Mouse (Mus musculus) CH12.LX (cell line): Measurements from ENCODE around the gene Eif4ebp2. TPM values are rescaled to one million over a fixed set of nuclear protein-coding genes. Genes with fewer than 3 reads are reported as not detected.

Source experiments
- DNase-seq: peaks from one replicate; pipeline ENCODE4 v3.0.0-alpha.2; 2013; ENCODE audit errors: extremely low read depth
- H3K27ac ChIP-seq: 2 replicates; pipeline ENCODE4 v1.5.1; 2012; ENCODE audit warnings: low read depth, mild to moderate bottlenecking, control low read depth, moderate library complexity; ENCODE audit not compliant: insufficient read depth
- H3K27me3 ChIP-seq: replicated peaks from 2 replicates; pipeline ENCODE3; 2012; ENCODE audit warnings: inconsistent platforms
- H3K36me3 ChIP-seq, 2 experiments: replicated peaks in 1 of 2; 2 replicates each; pipeline versions ENCODE3 to v1.6.1; 2012; ENCODE audit warnings: inconsistent platforms in 1 of 2, low read length in 1 of 2, mild to moderate bottlenecking in 1 of 2, mixed read lengths in 1 of 2, moderate library complexity in 1 of 2; ENCODE audit not compliant: control insufficient read depth in 1 of 2, insufficient read depth in 1 of 2
- H3K4me1 ChIP-seq, 2 experiments: 2 replicates each; pipeline ENCODE4 v1.6.1; 2012; ENCODE audit warnings: inconsistent platforms in 1 of 2, moderate library complexity in 1 of 2; ENCODE audit not compliant: insufficient read depth in 2 of 2, control insufficient read depth in 1 of 2
- H3K4me2 ChIP-seq: 2 replicates; pipeline ENCODE4 v1.6.1; 2012; ENCODE audit warnings: low read depth, mild to moderate bottlenecking, control low read depth; ENCODE audit not compliant: poor library complexity, insufficient read depth, severe bottlenecking
- H3K4me3 ChIP-seq, 3 experiments: fragments of 150-350 bp in 1 of 3; sonication (generic) in 1 of 3; replicated peaks in 1 of 3; 2 replicates each; pipeline versions ENCODE3 to v1.5.1; 2011 to 2012; ENCODE audit warnings: low read depth in 2 of 3, low read length in 2 of 3, mild to moderate bottlenecking in 2 of 3, moderate library complexity in 2 of 3, control low read depth in 1 of 3, improper control_type of control experiment in 1 of 3, inconsistent platforms in 1 of 3, mixed read lengths in 1 of 3; ENCODE audit not compliant: poor library complexity in 1 of 3
- H3K79me2 ChIP-seq: replicated peaks from 2 replicates; pipeline ENCODE4 v1.6.1; 2012; ENCODE audit warnings: mild to moderate bottlenecking, moderate library complexity; ENCODE audit not compliant: control insufficient read depth, poor library complexity, insufficient read depth, severe bottlenecking; ENCODE audit errors: extremely low read depth
- H3K9ac ChIP-seq: 2 replicates; pipeline ENCODE4 v1.6.1; 2012; ENCODE audit warnings: low read depth, mild to moderate bottlenecking, control low read depth, moderate library complexity; ENCODE audit not compliant: insufficient read depth
- H3K9me3 ChIP-seq: replicated peaks from 2 replicates; pipeline ENCODE3; 2012; ENCODE audit warnings: low read length, inconsistent platforms, mixed read lengths
- CHD1 ChIP-seq: IDR thresholded peaks from 2 replicates; pipeline ENCODE4 v1.6.1; 2012; ENCODE audit warnings: low read depth, low read length, improper control_type of control experiment, inconsistent platforms
- CTCF ChIP-seq, 2 experiments: IDR thresholded peaks in 1 of 2; conservative IDR thresholded peaks in 1 of 2; 2 replicates each; pipeline ENCODE4 v1.5.1; 2011 to 2012; ENCODE audit warnings: low read depth in 2 of 2, low read length in 2 of 2, improper control_type of control experiment in 1 of 2, inconsistent platforms in 1 of 2, mild to moderate bottlenecking in 1 of 2, moderate library complexity in 1 of 2
- ELF1 ChIP-seq: IDR thresholded peaks from 2 replicates; pipeline ENCODE4 v1.6.1; 2014; ENCODE audit warnings: low read depth, mild to moderate bottlenecking, inconsistent platforms, low read length, improper control_type of control experiment
- ETS1 ChIP-seq: conservative IDR thresholded peaks from 2 replicates; pipeline ENCODE4 v1.6.1; 2012; ENCODE audit warnings: low read depth, mild to moderate bottlenecking, inconsistent platforms, low read length, improper control_type of control experiment, moderate library complexity
- HCFC1 ChIP-seq: IDR thresholded peaks from 2 replicates; pipeline ENCODE4 v1.6.1; 2012; ENCODE audit warnings: low read depth, mild to moderate bottlenecking, inconsistent platforms, low read length, improper control_type of control experiment
- IRF4 ChIP-seq: IDR thresholded peaks from 2 replicates; pipeline ENCODE4 v1.6.1; 2014; ENCODE audit warnings: low read depth, mild to moderate bottlenecking, inconsistent platforms, low read length, improper control_type of control experiment
- MAX ChIP-seq: IDR thresholded peaks from 2 replicates; pipeline ENCODE4 v1.6.1; 2011; ENCODE audit warnings: low read length, improper control_type of control experiment
- MAZ ChIP-seq: IDR thresholded peaks from 2 replicates; pipeline ENCODE4 v1.6.1; 2012; ENCODE audit warnings: low read depth, mild to moderate bottlenecking, inconsistent platforms, low read length, improper control_type of control experiment, moderate library complexity
- MYC ChIP-seq: IDR thresholded peaks from 2 replicates; pipeline ENCODE4 v1.6.1; 2011; ENCODE audit warnings: low read depth, mild to moderate bottlenecking, improper control_type of control experiment, low read length
- PAX5 ChIP-seq: IDR thresholded peaks from 2 replicates; pipeline ENCODE4 v1.6.1; 2012; ENCODE audit warnings: low read length, inconsistent platforms, mixed read lengths
- POLR2AphosphoS2 ChIP-seq: IDR thresholded peaks from 2 replicates; pipeline ENCODE4 v1.6.1; 2011; ENCODE audit warnings: low read depth, low read length, improper control_type of control experiment
- SMC3 ChIP-seq: IDR thresholded peaks from 2 replicates; pipeline ENCODE4 v1.6.1; 2011; ENCODE audit warnings: low read depth, low read length, improper control_type of control experiment
- TBP ChIP-seq: conservative IDR thresholded peaks from 2 replicates; pipeline ENCODE4 v1.6.1; 2011; ENCODE audit warnings: low read depth, low read length, improper control_type of control experiment
- UBTF ChIP-seq: IDR thresholded peaks from 2 replicates; pipeline ENCODE4 v1.6.1; 2012; ENCODE audit warnings: low read depth, mild to moderate bottlenecking, inconsistent platforms, low read length, improper control_type of control experiment, moderate library complexity
- USF1 ChIP-seq: IDR thresholded peaks from 2 replicates; pipeline ENCODE4 v1.6.1; 2014; ENCODE audit warnings: low read depth, mild to moderate bottlenecking, inconsistent platforms, low read length, improper control_type of control experiment
- ZKSCAN1 ChIP-seq: IDR thresholded peaks from 2 replicates; pipeline ENCODE4 v1.6.1; 2012; ENCODE audit warnings: low read depth, inconsistent platforms, low read length, improper control_type of control experiment, borderline replicate concordance
- ZMIZ1 ChIP-seq: IDR thresholded peaks from 2 replicates; pipeline ENCODE4 v1.6.1; 2012; ENCODE audit warnings: low read depth, mild to moderate bottlenecking, inconsistent platforms, low read length, improper control_type of control experiment
- ZNF384 ChIP-seq: IDR thresholded peaks from 2 replicates; pipeline ENCODE4 v1.6.1; 2012; ENCODE audit warnings: low read depth, low read length, improper control_type of control experiment, inconsistent platforms
- dilution Hi-C: fragments of 300-500 bp; cut with MboI; formaldehyde crosslinking; loops from 2 replicates; pipeline ENCODE4 v1.14.3; 2020; ENCODE audit warnings: low sequenced_read_pairs; ENCODE audit not compliant: extremely low pct_unique_long_range_greater_than_20kb, extremely low pct_ligation_motif_present
- in situ Hi-C: fragments of 300-500 bp; cut with MboI; formaldehyde crosslinking; loops from 3 replicates; pipeline ENCODE4 v1.14.3; 2019; ENCODE audit warnings: low sequenced_read_pairs, low pct_ligation_motif_present, low pct_unique_long_range_greater_than_20kb, mixed read lengths
- polyA plus RNA-seq: library from polyadenylated mRNA; unstranded; fragments of >175 nt; gene quantifications from 2 replicates; pipeline ENCODE4 v1.2.1, GENCODE M21; 2012; ENCODE audit warnings: low read depth; ENCODE audit not compliant: insufficient read length
- total RNA-seq, 2 experiments: library from RNA; depleted of rRNA; stranded (reverse); fragments of 300-350 nt in 1 of 2; fragments of >200 nt in 1 of 2; gene quantifications; 2 replicates each; pipeline ENCODE4 v1.2.3; 2012 to 2014

The Eif4ebp2 gene
- total and polyA plus RNA-seq, 3 experiments, result 7.5 to 73.2 (median 16.4) TPM

DNA sequence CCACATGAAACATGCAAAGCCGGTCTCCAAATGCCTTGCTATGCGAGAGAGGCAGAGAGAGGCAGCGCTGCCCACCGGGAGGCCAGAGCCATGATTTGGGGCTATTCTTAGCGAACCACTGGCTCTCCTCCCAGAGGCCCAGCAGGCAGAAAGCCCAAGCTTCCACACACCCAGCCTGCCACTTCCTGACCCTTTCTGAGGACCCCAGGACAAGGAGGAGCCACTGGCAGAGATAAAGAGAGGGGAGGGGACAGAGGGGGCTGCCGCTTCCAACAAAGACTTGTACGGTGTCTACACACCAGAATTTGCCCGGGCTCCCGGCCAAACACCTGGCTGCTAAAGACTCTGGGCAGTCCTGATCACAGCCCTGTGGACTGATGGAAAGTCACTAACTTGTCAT lies 72.3 kb downstream of the Eif4ebp2 start:
- H3K27ac ChIP-seq, result no peak overlapping the region

DNA sequence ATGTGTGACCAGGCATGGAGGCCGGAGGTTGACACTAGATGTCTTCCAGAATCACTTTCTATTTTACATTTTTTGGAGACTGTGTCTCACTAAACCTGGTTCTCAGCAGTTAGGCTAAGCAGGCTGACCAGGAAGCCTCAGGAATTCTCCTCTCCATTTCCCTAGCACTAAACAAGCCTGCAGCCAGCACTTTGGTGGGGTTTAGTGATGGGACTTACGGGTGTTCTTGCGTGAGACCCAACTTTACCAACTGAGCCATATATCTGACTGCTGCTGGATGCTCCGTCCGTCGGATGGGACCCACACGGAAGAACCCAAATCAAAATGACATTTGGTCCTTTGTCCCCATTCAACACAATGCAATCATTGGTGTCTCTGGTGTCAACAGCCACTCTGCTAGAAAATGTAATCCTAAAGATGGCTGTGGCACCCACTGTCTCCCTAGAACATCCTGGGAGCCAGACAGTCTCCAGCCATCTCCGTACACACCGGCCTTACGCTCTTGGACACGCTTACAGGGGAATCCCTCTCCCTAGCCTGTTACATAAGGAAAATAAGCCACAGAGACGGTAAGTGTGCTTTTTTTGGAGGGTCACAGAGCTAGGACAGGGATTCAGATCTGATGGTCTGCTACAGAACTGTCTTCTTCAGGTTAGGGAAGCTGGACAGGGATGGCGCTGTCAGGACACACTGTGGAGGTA lies 73.0 kb downstream of the Eif4ebp2 start:
- H3K79me2 ChIP-seq, result no peaks in the 10 kb centered on the region
- H3K27ac ChIP-seq, result no peak overlapping the region
- no peak overlapping the region for H3K4me2 ChIP-seq
- no peak for TF ChIP-seq MAX
- TF ChIP-seq ELF1, result no peak
- TF ChIP-seq CTCF (conservative IDR thresholded peaks at IDR 0.05 in 1 of 2, IDR thresholded peaks at IDR 0.05 in 1 of 2; ENCODE audit: low read depth in 2 of 2, low read length in 2 of 2), result no peak
- TF ChIP-seq TBP, result no peak
- TF ChIP-seq HCFC1, result no peak
- TF ChIP-seq UBTF, result no peak
- TF ChIP-seq ZMIZ1, result no peak
- TF ChIP-seq CHD1, result no peak
- no peak for TF ChIP-seq IRF4
- peaks cover 13 to 37% of the 10 kb centered on the region in 2 experiments for H3K4me1 ChIP-seq
- peaks cover 17% of the 10 kb centered on the region for H3K27me3 ChIP-seq
- H3K9ac ChIP-seq, result no peak overlapping the region
- dilution Hi-C loops (no loop called here), in situ Hi-C loops (no loop called here)
- H3K4me3 ChIP-seq, result no peak overlapping the region
- H3K36me3 ChIP-seq, result no peaks in the 10 kb centered on the region
- H3K9me3 ChIP-seq, result no peaks in the 10 kb centered on the region
- DNase-seq, result no peak

More for the DNA sequence above, 72.3 kb downstream of the Eif4ebp2 start:
- Histone ChIP-seq H3K27me3 (peaks cover 19% of the 10 kb centered on the region), H3K36me3 (no peaks in the 10 kb centered on the region), H3K9ac (no peak overlapping the region), H3K4me2 (no peak overlapping the region), H3K79me2 (no peaks in the 10 kb centered on the region), H3K9me3 (no peaks in the 10 kb centered on the region), H3K4me1 (peaks cover 7 to 32% of the 10 kb centered on the region in 2 experiments), H3K4me3 (no peak overlapping the region)
- no peak for TF ChIP-seq USF1
- no peak for TF ChIP-seq ETS1
- TF ChIP-seq ZKSCAN1, result no peak
- no peak for TF ChIP-seq POLR2AphosphoS2
- no peak for TF ChIP-seq PAX5
- no peak for TF ChIP-seq MYC
- no peak for TF ChIP-seq CTCF (conservative IDR thresholded peaks at IDR 0.05 in 1 of 2, IDR thresholded peaks at IDR 0.05 in 1 of 2; ENCODE audit: low read depth in 2 of 2, low read length in 2 of 2)
- TF ChIP-seq MAZ, result no peak
- TF ChIP-seq SMC3, result no peak
- no peak for TF ChIP-seq ZNF384
- DNase-seq, result no peak
- in situ Hi-C loops (no loop called here), dilution Hi-C loops (no loop called here)
